Mouse (Mus musculus): Measurements from ENCODE around the gene Tcaf3.

- TF ChIP-seq CTCF (IDR thresholded peaks at IDR 0.05; ENCODE audit: borderline replicate concordance, control insufficient read depth, extremely low read depth, insufficient read depth, low read length, poor library complexity) (no peak), POLR2A (IDR thresholded peaks at IDR 0.05; ENCODE audit: control insufficient read depth, extremely low read depth, insufficient read depth, low read length, poor library complexity) (no peak)
Measured at GRCm38 (mm10) chr6:42577433-42577832, 20.1 kb downstream of the Tcaf3 start.
